Mouse (Mus musculus) c-Kit-positive CD71-negative TER-119-negative erythroid progenitor cells, embryonic 14.5 days (primary cell): ENCODE data around the gene Adap2.
"Not testable (repeated sequence)": the region's sequence is repeated elsewhere in the genome, so short reads cannot be mapped to it uniquely, and the experiment has no call there.

Experiments used
- DNase-seq: peaks from one replicate; pipeline ENCODE4 v3.0.0-alpha.2; 2013; ENCODE audit warnings: low read depth

Adap2 gene

GRCm38 (mm10) chr11:80153857-80154495 lies at the start of gene Adap2:
TSS of gene Adap2 (plus strand) at chr11:80154105.
- peak; percentile 71 for DNase-seq

GRCm38 (mm10) chr11:80104407-80104806 lies 49.5 kb upstream of the Adap2 start:
- no peak for DNase-seq

GRCm38 (mm10) chr11:80116411-80116810 lies 37.5 kb upstream of the Adap2 start:
- no peak for DNase-seq

- no peak for DNase-seq
Measured at GRCm38 (mm10) chr11:80132050-80132449, 21.9 kb upstream of the Adap2 start.

GRCm38 (mm10) chr11:80134744-80135143 lies 19.2 kb upstream of the Adap2 start:
- DNase-seq, result no peak

GRCm38 (mm10) chr11:80135954-80136683 lies 17.8 kb upstream of the Adap2 start:
- no peak for DNase-seq

GRCm38 (mm10) chr11:80136786-80137185 lies 17.1 kb upstream of the Adap2 start:
- DNase-seq, result no peak

- no peak for DNase-seq
Measured at GRCm38 (mm10) chr11:80137773-80138172, 16.1 kb upstream of the Adap2 start.

GRCm38 (mm10) chr11:80141825-80142521 lies 11.9 kb upstream of the Adap2 start, which contains the start of gene Tefm:
TSS of gene Tefm (minus strand) at chr11:80142175.
- DNase-seq, result peak; percentile 87

GRCm38 (mm10) chr11:80142872-80143271 lies 11.0 kb upstream of the Adap2 start:
- DNase-seq, result no peak

GRCm38 (mm10) chr11:80145787-80146275 lies 8.1 kb upstream of the Adap2 start:
- DNase-seq, result peak; percentile 56

GRCm38 (mm10) chr11:80147748-80148147 lies 6.2 kb upstream of the Adap2 start:
- no peak for DNase-seq

GRCm38 (mm10) chr11:80148313-80148712 lies 5.6 kb upstream of the Adap2 start:
- DNase-seq, result no peak

- not testable (repeated sequence) for DNase-seq
Measured at GRCm38 (mm10) chr11:80148974-80149373, 4.9 kb upstream of the Adap2 start.

- DNase-seq, result no peak
Measured at GRCm38 (mm10) chr11:80149412-80150023, 4.4 kb upstream of the Adap2 start.

GRCm38 (mm10) chr11:80150566-80150965 lies 3.3 kb upstream of the Adap2 start:
- no peak for DNase-seq

GRCm38 (mm10) chr11:80151541-80151940 lies 2.4 kb upstream of the Adap2 start:
- DNase-seq, result no peak

- no peak for DNase-seq
Measured at GRCm38 (mm10) chr11:80152376-80152775, 1.5 kb upstream of the Adap2 start.

GRCm38 (mm10) chr11:80154501-80154900 lies 596 bp downstream of the Adap2 start:
- no peak for DNase-seq

GRCm38 (mm10) chr11:80155541-80155940 lies 1.6 kb downstream of the Adap2 start:
- DNase-seq, result no peak

- no peak for DNase-seq
Measured at GRCm38 (mm10) chr11:80155961-80156360, 2.1 kb downstream of the Adap2 start.

GRCm38 (mm10) chr11:80156841-80157240 lies 2.9 kb downstream of the Adap2 start:
- DNase-seq, result no peak
